Mouse (Mus musculus) erythroblast, embryonic 14.5 days (primary cell): ENCODE results near the gene Iqschfp. TPM values are rescaled to one million over a fixed set of nuclear protein-coding genes. Genes with fewer than 3 reads are reported as not detected.

ENCODE experiments used
- H3K27me3 ChIP-seq: 2 replicates; pipeline ENCODE4 v1.6.1; 2012; ENCODE audit warnings: inconsistent platforms; ENCODE audit not compliant: control insufficient read depth
- H3K36me3 ChIP-seq: 2 replicates; pipeline ENCODE4 v1.6.1; 2012; ENCODE audit warnings: mild to moderate bottlenecking, inconsistent platforms; ENCODE audit not compliant: control insufficient read depth
- H3K4me1 ChIP-seq: 2 replicates; pipeline ENCODE4 v1.6.1; 2012; ENCODE audit warnings: inconsistent platforms; ENCODE audit not compliant: control insufficient read depth
- H3K4me3 ChIP-seq: replicated peaks from 2 replicates; pipeline ENCODE3; 2012; ENCODE audit warnings: moderate library complexity, mild to moderate bottlenecking, inconsistent platforms
- H3K9me3 ChIP-seq: 2 replicates; pipeline ENCODE4 v1.6.1; 2012; ENCODE audit warnings: low read length, inconsistent platforms, mixed read lengths; ENCODE audit not compliant: control insufficient read depth
- GATA1 ChIP-seq: IDR thresholded peaks from 2 replicates; pipeline ENCODE4 v1.6.1; 2012; ENCODE audit warnings: low read length, inconsistent platforms, mixed read lengths
- TAL1 ChIP-seq: IDR thresholded peaks from 3 replicates; pipeline ENCODE4 v1.6.1; 2012; ENCODE audit warnings: low read length, inconsistent platforms, mixed read lengths
- polyA plus RNA-seq: library from polyadenylated mRNA; stranded (reverse); fragments of >175 nt; gene quantifications from 2 replicates; pipeline ENCODE4 v1.2.3, GENCODE M21; 2012

Gene Iqschfp
- polyA plus RNA-seq, 1 experiment: not detected

DNA sequence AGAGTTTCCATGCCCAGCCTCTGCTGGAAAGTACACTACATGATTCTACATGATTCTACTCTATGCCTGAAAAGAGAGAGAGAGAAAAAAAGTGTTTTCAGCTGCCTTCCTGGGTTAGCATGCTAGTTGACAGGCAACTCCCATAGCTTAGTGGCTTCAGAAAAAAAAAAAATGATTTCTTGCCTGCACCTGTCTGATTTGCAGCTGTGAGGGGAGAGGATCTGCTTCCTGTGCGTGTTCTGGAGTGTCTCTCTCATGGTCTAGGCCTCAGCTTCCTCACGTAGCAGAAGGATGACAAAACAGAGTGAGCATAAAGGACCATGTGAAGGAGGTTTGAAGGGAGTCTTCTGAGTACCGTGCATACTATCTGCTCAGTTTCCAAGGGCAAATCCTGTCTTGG lies 39.9 kb downstream of the Iqschfp start:
- no peaks in the 10 kb centered on the region for H3K36me3 ChIP-seq
- no peak for TF ChIP-seq TAL1
- no peak for TF ChIP-seq GATA1
- H3K9me3 ChIP-seq: no peaks in the 10 kb centered on the region; the same call in 1 of the 2 replicates
- no peaks in the 10 kb centered on the region for H3K27me3 ChIP-seq
- H3K4me3 ChIP-seq: no peak overlapping the region
- H3K4me1 ChIP-seq: no peaks in the 10 kb centered on the region

- H3K27me3 ChIP-seq: no peaks in the 10 kb centered on the region
- TF ChIP-seq GATA1 (no peak), TAL1 (no peak)
- no peak overlapping the region for H3K4me3 ChIP-seq
- H3K36me3 ChIP-seq: no peaks in the 10 kb centered on the region
- no peaks in the 10 kb centered on the region for H3K4me1 ChIP-seq
- peaks cover 2% of the 10 kb centered on the region; the same call in 1 of the 2 replicates for H3K9me3 ChIP-seq
Measured at GRCm38 (mm10) chr3:67935829-67936228, 43.8 kb downstream of the Iqschfp start.

DNA sequence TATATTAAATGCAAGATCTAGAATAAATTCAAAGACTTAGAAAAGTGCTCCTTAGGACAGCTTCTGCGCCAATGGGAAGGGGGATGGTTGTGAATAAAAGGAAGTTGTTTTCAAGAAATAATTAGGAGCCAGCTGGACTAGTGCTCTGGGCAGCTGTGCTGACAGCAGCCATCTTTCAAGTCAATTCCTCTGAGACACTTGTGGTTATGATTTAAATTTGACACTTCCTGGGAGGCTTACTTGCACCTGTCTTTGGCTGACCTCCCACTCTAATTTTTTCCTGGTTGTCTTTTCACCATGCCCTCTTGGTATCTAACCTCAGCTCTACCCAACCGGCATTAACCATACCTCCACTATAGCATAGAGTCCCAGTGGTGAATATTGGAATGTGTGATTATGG lies 55.0 kb downstream of the Iqschfp start:
- no peak overlapping the region for H3K4me3 ChIP-seq
- no peaks in the 10 kb centered on the region for H3K4me1 ChIP-seq
- no peaks in the 10 kb centered on the region for H3K9me3 ChIP-seq
- H3K36me3 ChIP-seq: no peaks in the 10 kb centered on the region
- no peak for TF ChIP-seq GATA1
- TF ChIP-seq TAL1: no peak
- H3K27me3 ChIP-seq: no peaks in the 10 kb centered on the region

DNA sequence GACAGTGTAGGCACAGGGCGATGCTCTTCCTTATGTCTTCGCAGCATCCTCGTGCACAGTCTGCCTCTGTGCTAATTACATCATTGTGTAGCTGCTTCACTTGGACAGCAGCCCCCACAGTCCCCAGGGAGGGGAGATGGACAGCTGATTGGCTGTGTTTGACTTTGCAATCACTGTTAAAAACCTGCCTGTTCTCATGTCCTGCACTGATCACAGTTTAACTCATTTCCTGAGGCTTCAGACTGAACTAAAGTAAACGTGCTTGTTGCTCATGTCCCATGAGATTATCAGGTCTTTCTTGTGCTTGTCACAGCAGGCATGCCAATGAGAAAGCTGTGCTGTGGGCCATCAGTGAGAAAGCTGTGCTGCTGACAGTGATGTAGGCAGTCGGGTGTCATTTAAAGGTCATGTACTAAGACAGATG lies 60.5 kb downstream of the Iqschfp start:
- Histone ChIP-seq H3K9me3 (no peaks in the 10 kb centered on the region), H3K4me3 (no peak overlapping the region), H3K4me1 (no peaks in the 10 kb centered on the region), H3K27me3 (no peaks in the 10 kb centered on the region), H3K36me3 (no peaks in the 10 kb centered on the region)
- TF ChIP-seq GATA1 (no peak), TAL1 (no peak)

GRCm38 (mm10) chr3:67954459-67955065 lies 62.5 kb downstream of the Iqschfp start:
- Histone ChIP-seq H3K9me3 (peaks cover 2% of the 10 kb centered on the region; the same call in 1 of the 2 replicates), H3K36me3 (no peaks in the 10 kb centered on the region)
- TF ChIP-seq TAL1 (no peak), GATA1 (no peak)

DNA sequence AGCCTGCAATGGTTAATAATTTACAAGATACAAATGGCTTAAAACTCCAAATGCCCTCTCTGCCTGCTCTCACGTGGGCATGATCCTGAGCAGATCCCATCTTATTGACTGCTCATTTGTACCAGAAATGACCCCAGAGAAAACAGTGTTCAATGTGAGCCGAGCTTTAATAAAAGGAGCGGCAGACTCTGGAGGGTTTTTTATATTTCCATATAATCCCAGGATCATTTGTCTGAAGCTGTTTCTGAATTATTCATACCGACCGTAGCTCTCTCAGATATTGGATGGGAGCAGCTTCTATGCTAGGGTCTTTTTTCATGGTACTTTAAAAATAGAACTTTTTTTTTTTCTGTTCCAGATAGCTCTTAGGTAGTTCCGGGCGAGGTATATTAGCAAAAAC lies 67.6 kb downstream of the Iqschfp start:
- Histone ChIP-seq H3K9me3 (peaks cover 2% of the 10 kb centered on the region; the same call in 1 of the 2 replicates), H3K4me3 (no peak overlapping the region), H3K4me1 (no peaks in the 10 kb centered on the region), H3K27me3 (no peaks in the 10 kb centered on the region), H3K36me3 (no peaks in the 10 kb centered on the region)
- TF ChIP-seq TAL1: no peak
- TF ChIP-seq GATA1: no peak

More at GRCm38 (mm10) chr3:67954459-67955065, 62.5 kb downstream of the Iqschfp start:
- Histone ChIP-seq H3K4me1 (no peaks in the 10 kb centered on the region), H3K4me3 (no peak overlapping the region), H3K27me3 (no peaks in the 10 kb centered on the region)

GRCm38 (mm10) chr3:67960133-67960532 lies 68.1 kb downstream of the Iqschfp start:
- no peak for TF ChIP-seq GATA1
- TF ChIP-seq TAL1: no peak
- Histone ChIP-seq H3K27me3 (no peaks in the 10 kb centered on the region), H3K36me3 (no peaks in the 10 kb centered on the region), H3K4me3 (no peak overlapping the region), H3K9me3 (peaks cover 2% of the 10 kb centered on the region; the same call in 1 of the 2 replicates), H3K4me1 (no peaks in the 10 kb centered on the region)

DNA sequence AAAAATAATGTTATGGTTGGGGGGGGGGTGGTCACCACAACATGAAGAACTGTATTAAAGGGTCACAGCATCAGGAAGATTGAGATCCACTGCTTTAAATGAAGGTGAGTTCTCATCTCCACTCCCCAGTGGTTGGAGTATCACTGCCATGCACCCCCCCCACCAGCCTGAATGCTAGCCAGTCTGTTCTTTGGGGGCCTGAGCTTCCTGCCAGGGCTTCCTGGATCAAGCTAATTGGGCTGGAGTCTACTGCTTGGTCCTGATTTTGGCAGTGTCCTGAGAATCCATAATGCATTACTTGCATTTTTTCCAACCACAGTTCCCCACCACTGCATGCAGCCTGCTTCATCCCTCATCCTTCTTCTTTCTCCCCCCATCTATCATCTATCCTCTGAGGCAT lies 68.7 kb downstream of the Iqschfp start:
- H3K27me3 ChIP-seq: no peaks in the 10 kb centered on the region
- H3K4me3 ChIP-seq: no peak overlapping the region
- peaks cover 2% of the 10 kb centered on the region; the same call in 1 of the 2 replicates for H3K9me3 ChIP-seq
- TF ChIP-seq TAL1 (no peak), GATA1 (no peak)
- H3K4me1 ChIP-seq: no peaks in the 10 kb centered on the region
- no peaks in the 10 kb centered on the region for H3K36me3 ChIP-seq

DNA sequence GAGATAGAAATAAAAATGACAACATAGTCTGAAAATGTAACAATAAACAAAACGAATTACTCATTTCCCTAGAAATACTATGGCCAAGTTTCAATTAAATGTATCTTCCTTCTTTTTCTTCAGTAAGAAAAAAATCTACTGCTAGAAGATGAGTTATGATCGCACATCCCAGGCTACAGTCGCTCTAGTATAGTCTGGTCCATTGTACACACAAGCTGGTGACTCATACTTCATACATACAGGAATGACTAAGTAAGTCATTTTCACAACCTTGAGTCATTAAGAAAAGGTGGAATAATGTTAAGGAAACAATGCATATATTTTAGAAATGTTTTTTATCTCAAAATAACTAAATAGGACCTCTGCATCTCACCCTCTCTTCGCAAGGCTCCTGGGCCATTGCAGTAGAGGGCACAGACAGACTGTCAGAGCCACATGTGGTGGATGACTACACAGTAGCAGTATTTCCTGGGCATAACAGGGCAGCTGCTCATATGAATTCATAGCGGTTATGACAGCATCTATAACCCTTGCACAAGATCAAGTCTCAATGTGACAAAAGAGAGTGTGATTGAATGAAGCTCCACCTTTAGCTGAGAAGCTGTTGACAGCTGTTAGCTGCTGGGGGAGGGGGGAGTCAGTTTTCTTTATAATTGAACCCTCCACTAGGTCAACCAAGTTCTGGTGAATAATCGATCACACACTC lies 70.1 kb downstream of the Iqschfp start:
- Histone ChIP-seq H3K27me3 (no peaks in the 10 kb centered on the region), H3K9me3 (peaks cover 2% of the 10 kb centered on the region; the same call in 1 of the 2 replicates), H3K4me3 (no peak overlapping the region), H3K4me1 (no peaks in the 10 kb centered on the region), H3K36me3 (no peaks in the 10 kb centered on the region)
- TF ChIP-seq GATA1 (no peak), TAL1 (no peak)
